Mouse (Mus musculus) heart, postnatal 36 days (tissue): ENCODE measurements around the gene Tnfrsf13b. TPM values are rescaled to one million over a fixed set of nuclear protein-coding genes. Genes with fewer than 3 reads are reported as not detected.
"Not testable (repeated sequence)": the region's sequence is repeated elsewhere in the genome, so short reads cannot be mapped to it uniquely, and the experiment has no call there.

Experiments
- DNase-seq, 2 experiments: peaks; one replicate each; pipeline ENCODE4 v3.0.0; 2021 to 2022
- intact Hi-C: fragments of 180-260 bp; cut with DNase I; formaldehyde crosslinking; loops from one replicate; pipeline ENCODE4 v1.15.1; 2025
- total RNA-seq, 2 experiments: library from RNA; stranded (reverse); gene quantifications; 2 replicates each; pipeline ENCODE4 v1.2.3; 2021

The Tnfrsf13b gene
- total RNA-seq, 2 experiments from 2014 or later = 0.86 to 0.89 TPM

DNA sequence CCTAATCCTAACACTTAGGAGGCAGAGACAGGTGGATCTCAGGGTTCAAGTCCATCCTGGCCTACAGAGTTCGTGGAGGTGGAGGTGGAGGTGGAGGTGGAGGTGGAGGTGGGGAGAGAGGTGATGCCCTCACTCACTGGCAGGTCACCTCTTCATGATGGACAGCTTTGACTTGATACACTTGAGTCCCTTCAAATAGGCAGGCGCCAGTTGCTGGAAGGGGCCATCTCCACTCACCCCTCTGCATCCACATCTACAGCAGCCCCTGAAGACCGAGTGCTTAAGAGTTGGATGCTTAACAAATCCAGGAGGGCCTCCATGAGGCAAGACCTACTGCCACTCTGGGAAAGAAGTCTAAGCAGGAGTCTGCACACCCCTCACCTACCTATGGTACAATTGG is 36.8 kb downstream of the Tnfrsf13b start:
- DNase-seq = no peak
- intact Hi-C loops = no loop called here

DNA sequence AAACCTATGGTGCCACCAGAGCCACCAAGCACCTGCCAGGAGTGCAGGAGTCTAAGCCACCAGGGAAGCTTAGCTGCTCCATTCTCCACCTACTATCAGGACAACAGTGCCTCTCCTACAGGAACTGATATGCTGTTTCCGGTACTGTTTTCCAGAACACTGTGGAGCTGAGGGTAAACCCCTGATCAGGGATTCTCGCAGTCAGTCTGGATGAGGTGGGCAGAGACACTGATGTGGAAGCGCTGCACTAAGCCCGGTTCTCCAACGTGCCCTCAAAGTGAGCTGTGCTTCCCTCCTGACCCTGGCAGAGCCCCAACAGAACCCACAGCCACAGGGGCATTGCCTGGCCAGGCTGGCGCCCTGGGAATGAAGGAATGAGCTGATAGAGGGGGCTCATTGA is 37.8 kb downstream of the Tnfrsf13b start:
- intact Hi-C loops = no loop called here

DNA sequence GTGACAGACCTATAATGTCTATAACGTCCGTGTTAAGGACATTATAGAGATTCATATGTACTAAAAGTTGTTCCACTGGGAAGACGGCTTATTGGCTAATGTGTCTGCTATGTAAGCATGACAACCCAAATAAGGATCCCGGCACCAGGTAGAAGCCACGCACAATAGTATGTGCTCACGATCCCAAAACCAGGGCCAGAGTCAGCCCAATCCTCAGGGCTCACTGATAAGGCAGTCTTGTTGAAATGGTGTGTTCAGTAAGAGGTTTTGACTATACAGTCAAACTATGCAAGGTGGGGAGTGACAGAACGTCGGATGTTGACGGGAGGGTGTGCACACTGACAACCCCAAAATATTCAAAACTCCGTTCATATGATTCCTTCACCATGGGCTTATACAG is 38.3 kb downstream of the Tnfrsf13b start:
- no peak for DNase-seq
- intact Hi-C loops = no loop called here

More for the DNA sequence above, 37.8 kb downstream of the Tnfrsf13b start:
- no peak for DNase-seq

DNA sequence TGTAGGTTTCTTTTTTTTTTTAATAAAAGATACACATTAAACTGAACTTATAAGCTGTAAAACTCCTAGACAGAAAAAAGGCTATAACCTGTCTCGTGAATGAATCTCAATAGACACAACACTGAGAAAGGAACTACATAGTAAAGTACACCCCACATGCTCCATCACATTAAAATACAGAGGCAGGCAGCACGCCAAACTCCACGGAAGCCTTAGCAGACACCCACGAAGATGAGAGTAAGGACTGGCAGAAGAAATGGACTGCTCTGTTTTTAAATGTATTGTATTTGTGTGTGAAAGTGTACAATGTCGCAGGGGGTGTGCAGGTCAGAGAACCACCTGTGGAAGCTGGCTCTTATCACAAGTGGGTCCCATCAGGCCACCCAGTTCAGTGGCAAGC is 43.6 kb downstream of the Tnfrsf13b start:
- DNase-seq = no peak
- intact Hi-C loops = loop anchor here (5.0 kb wide), 1 partner anchor 317 kb away; the partner anchor contains the start of gene Mfap4

DNA sequence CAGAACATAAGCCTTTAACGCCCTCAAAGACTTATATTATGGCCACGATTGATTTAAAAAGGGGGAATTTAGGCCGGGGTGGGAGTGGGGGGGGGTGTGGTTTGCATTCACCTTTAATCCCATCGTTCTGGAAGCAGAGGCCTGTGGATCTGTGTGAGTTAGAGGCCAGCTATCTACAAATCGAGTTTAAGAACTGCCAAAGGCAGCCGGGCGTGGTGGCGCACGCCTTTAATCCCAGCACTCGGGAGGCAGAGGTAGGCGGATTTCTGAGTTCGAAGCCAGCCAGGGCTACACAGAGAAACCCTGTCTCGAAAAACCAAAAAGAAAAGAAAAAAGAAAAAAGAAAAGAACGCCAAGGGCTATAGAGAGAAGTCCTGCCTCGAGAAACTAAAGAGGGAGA is 46.9 kb downstream of the Tnfrsf13b start:
- DNase-seq = not testable (repeated sequence)
- intact Hi-C loops = loop anchor here (5.0 kb wide), 1 partner anchor 314 kb away; the partner anchor contains the start of gene Mfap4

DNA sequence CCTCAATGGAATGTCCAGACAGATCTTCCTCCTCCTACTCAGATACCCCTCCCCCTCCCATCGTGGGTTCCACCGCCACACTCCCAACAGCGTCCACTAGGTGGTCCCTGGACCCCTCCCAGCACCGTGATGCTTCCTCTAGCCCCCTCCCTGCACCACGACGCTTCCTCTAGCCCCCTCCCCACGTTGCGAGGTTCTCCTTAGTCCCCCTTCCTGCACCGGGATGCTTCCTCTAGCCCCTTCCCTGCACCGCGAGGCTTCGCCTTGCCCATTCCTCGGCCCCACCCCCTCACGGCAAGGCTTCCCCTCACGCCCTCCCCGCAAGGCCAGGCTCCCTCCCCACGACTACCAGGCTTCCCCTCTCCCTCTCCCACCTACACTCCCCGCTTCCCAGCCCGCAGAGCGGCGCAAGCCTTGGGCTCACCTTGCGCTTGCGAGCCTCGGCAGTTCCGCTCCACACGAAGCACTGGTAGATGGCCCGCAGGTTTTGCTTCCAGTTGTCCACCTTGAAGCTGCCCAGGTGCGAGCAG is 47.8 kb downstream of the Tnfrsf13b start:
- DNase-seq = no peak
- intact Hi-C loops = loop anchor here (5.0 kb wide), 1 partner anchor 313 kb away; the partner anchor contains the start of gene Mfap4

DNA sequence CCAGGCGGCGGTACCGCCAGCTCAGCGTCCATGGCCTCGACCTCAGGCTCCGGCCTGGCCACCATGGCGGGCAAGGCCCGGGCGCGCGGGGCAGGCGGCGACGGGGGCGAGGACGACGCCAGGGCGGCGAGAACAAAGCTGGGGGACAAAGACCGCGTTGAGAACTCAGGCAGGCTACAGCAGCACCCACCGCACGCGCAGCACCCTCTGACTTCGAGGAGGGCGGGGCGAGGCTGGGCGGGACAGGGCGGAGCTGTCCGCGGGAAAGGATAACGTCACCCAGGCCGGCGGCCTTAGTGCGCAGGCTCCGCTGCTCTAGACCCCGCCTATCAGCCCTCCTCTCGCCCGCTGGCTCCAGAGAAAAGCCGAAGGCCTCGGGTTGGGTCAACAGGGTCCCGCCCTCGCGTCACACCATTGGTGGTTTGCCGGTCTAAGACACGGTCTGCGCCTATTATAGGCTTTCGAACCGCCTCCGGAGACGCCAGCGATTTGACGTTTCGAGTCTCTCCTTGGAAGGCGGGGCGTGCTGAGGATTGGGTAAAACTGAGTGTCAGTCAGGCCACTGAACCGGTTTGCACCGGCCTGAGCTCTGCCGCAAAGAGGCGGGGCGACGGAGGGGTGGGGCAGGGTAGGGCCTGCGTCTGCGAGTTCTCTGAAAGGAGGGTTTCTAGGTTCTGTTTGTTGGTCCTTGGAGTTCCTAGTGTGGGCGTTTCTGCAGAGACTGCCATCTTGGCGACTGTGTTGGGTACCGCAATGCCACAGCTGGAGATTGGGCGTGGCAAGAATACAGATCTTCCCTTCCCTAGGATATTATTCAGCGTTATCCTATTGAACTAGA is 48.5 kb downstream of the Tnfrsf13b start, which contains the start of gene Usp22:
Gene Usp22 (minus strand): TSS at position 235 of the 838 bp plus-strand sequence.
- DNase-seq = peak; percentile 97
- intact Hi-C loops = loop anchor here (5.0 kb wide), 2 partner anchors 232 to 312 kb away; partner anchors contain the start of gene Mfap4

DNA sequence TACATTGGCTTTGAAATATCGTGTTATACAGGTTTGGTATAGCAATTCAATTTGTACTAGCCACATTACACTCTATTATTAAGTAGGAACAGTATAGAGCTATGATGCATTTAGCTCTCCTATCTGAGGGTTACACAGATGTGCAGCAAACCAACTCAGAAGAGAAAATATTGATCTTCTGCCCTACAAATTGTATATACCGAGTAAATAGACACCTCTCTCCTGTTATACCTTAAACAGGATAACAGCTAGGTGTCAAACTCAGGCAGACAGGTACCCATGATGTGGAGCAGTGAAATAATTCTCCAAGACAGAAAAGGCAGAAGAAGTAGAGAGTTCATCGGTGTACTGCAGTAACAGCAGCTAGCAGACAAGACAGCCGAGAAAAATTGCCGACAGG is 49.2 kb downstream of the Tnfrsf13b start:
- intact Hi-C loops = loop anchor here (5.0 kb wide), 1 partner anchor 232 kb away; no protein-coding TSS in a partner anchor
- DNase-seq = no peak

DNA sequence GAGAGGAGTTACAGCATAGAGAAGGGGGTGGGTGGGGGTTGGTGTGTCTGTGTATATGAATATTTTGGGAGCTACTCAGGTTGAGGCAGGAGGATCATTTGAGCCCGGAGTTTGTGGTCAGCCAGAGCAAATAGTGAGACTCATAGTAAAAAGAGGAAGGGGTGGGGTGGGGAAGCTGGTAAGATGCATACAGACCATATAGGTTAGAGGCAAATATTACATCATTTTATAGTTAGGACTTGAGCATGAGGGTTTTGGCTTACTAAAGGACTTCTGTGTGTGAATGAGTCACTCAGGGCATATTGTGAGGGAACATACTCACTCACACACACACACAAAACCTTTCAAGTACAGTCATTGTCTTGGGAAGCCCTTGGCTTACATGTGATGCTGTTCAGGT is 49.8 kb downstream of the Tnfrsf13b start:
- DNase-seq = no peak
- intact Hi-C loops = loop anchor here (5.0 kb wide), 1 partner anchor 231 kb away; no protein-coding TSS in a partner anchor

DNA sequence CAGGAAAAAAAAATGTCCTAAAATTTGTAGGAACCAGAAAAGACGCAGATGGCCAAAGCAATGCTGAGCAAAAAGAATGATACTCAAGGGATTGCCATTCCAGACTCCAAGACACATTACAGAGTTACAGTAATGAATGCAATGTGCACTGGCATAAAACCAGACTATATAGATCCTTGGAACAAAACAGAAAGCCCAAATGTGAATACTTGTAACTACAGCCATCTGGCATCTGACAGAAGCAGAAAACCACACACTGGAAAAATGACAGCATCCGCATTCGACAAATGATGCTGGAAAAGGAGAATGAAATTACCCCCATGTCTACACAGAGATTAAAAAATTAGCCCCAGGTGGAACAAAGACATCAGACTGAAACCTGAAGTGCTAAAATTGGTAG is 53.8 kb downstream of the Tnfrsf13b start:
- intact Hi-C loops = no loop called here
- DNase-seq = no peak

DNA sequence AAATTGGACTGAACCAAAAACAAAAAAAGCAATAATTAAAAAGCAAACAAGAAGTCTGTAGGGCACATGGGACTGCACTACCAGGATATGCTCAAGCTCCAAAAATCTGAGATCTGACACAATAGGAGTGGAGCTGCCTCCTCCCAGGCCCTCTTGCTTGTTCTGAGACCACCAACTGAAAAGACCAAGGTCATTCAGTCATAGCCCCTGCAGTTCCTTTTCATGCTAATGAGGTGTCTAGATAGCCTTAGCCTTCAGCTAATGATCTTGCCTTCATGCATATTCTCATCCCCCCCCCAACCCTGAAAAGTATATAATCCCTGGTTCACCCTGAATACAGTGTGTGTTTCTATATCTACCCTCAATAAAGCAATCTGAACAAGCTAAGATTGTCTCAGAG is 55.1 kb downstream of the Tnfrsf13b start:
- DNase-seq = no peak
- intact Hi-C loops = no loop called here

DNA sequence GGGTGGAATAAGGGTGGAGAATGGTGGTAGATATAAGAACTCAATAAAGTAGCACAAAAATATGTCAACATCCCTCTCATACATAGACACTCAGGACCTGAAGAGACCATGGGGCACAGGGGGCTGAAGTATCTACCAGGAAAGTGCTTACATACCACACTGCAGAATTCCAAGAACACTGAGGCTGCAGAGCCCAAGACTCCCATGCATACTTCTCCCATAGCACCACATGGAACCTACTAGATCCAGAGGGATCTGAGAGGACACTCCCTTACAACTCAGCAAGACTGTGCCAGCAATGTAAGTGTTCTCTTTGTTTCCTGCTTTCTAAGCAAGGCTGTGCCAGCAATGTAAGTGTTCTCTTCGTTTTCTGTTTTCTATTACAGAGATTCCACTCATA is 57.3 kb downstream of the Tnfrsf13b start:
- no peak for DNase-seq
- intact Hi-C loops = no loop called here

DNA sequence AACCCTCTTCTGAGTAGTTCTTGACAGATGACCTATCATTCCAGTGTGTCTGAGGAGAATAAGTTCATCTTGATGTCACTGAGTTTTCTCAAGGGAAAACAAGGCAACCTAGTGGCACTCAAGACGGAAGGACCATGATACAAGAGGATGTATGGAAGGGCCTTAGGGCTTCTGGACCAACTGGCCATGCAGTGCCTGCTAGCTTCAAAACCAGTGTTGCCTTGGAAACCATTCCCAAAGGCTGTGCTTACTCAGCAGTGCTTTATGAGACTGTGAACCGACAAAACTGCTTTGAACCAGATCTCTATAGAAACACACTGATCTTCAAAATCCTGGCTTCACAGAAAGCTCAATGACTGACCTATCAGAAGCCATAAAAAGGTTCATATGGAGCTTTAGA is 64.2 kb downstream of the Tnfrsf13b start:
- intact Hi-C loops = loop anchor here (10.0 kb wide), 1 partner anchor 524 kb away; no protein-coding TSS in a partner anchor
- DNase-seq = no peak

DNA sequence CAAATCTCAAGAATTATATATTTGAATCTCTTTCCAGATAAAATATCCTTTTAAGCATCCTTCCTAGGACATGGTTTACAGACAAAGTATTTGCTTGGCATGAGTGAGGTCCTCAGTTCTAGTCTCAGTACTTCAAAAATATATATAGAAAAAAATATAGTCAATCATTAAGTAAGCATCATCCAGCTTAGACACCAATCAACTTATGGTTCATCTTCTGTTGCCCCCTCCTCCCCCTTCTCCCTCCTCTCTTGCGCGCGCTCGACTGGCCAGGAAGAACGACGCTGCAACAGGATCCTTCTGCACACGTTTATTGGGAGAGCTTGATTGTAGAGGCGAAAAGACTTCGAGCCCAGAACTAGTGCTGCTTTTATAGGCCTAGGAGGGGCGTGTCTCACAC is 65.6 kb downstream of the Tnfrsf13b start:
- intact Hi-C loops = loop anchor here (2.0 to 10.0 kb wide), 2 partner anchors 39 to 523 kb away; no protein-coding TSS in a partner anchor
- DNase-seq = not testable (repeated sequence)

DNA sequence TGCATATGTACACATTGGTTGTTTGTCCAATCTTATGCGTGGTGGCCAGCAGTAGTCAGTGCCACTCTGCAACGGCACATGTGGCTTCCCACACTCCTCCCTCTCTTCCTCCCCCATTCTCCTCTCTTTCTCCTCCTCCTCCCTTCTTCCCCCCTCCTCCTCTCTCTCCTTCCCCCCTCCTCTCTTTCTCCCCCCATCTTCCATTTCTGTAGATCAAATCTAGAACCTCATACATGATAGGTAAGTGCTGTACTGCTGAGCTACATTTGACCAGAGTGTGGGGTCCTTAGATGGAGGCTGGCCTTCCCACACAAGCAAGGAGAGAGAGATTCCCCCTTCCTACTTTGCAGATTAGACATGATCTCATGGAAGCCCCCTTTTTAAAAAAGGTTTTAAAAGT is 66.2 kb downstream of the Tnfrsf13b start:
- DNase-seq = no peak
- intact Hi-C loops = loop anchor here (1.0 to 10.0 kb wide), 5 partner anchors 38 to 522 kb away; no protein-coding TSS in a partner anchor

DNA sequence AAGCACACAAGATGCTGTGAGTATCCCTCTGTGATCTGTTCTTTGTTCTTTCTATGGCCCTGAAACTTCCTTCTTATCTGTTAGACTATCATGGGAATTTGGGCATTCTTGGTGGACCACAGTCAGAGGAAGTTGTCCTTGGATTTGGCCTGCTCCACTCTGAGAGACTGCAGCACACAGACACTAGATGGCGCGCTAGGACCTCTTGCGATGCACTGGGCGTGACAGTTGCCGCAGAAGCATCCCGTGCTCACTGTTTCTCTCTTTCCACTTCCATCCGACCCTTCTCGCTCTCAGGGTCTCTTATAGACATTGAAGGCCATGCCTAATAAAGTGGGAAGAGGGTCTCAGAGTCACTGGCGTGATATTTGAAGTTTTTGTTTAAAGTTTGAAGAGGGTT is 66.8 kb downstream of the Tnfrsf13b start:
- intact Hi-C loops = loop anchor here (1.0 to 10.0 kb wide), 5 partner anchors 37 to 521 kb away; no protein-coding TSS in a partner anchor
- peak; percentile 87 for DNase-seq

DNA sequence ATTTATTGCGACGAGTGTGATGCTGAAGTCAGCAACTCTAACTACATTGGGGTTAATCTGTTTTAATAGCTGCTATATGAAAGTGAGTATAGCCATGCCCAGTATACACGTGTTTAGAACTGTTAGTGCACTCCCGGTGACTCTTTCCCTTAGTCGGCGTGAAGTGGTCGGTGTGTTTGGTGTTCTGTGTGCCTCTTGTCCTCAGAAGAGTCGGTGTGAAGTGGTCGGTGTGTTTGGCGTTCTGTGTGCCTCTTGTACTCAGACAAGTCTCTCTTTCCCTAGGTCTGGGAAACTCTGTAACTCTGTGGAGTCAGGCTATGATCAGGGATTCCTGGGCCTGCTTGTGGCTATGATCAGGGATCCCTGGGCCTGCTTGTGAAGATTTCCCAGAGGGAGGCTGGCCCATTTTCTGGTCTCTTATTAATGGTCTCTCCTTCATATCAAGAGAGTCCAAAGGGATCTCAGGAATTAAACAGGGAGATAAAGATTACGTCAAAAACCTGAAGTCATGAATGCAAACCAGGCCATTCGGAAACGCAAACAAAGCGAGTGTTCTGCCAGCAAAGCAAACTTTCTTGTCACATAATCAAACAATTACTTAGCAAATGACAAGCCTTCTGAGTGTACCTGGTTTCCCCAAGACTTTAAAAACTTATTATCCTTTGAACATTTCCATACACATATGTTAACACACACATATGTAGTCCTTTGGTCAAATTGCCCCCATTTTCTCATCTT is 70.2 kb downstream of the Tnfrsf13b start:
- no peak for DNase-seq
- intact Hi-C loops = loop anchor here (5.0 to 10.0 kb wide), 2 partner anchors 311 to 518 kb away; partner anchors contain the start of gene B9d1

DNA sequence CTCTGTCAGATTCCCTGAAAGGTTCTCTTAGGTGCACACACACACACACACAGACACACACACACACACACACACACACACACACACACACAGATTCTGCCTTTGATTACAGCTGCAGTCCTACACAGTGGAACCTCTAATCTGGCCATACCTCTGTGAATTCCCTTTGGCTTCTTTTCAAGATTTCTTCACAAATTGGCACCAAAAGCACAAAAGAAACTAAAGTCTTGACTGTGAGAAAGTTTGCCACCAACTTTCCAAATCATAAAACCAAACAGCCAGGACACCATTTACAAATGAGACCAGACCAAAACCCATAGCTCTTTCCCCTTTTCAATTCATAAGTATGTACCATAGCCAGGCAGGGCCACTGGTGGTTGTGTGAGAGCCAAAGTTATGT is 71.4 kb downstream of the Tnfrsf13b start:
- intact Hi-C loops = loop anchor here (5.0 to 10.0 kb wide), 2 partner anchors 309 to 517 kb away; partner anchors contain the start of gene B9d1
- no peak for DNase-seq
